Mouse (Mus musculus) heart, embryonic 10.5 days (tissue): ENCODE measurements around the gene Nckap5. TPM values are rescaled to one million over a fixed set of nuclear protein-coding genes. Genes with fewer than 3 reads are reported as not detected.

Source experiments
- DNase-seq: peaks from one replicate; pipeline ENCODE4 v3.0.0-alpha.2; 2017; ENCODE audit warnings: low spot score
- H3K27ac ChIP-seq: fragments of 300-500 bp; sonication (generic); 2 replicates; pipeline ENCODE4 v1.5.1; 2016; ENCODE audit warnings: mild to moderate bottlenecking
- H3K27me3 ChIP-seq: fragments of 300-500 bp; sonication (generic); 2 replicates; pipeline ENCODE4 v1.6.1; 2016; ENCODE audit warnings: mild to moderate bottlenecking; ENCODE audit not compliant: poor library complexity, insufficient read depth, severe bottlenecking
- H3K36me3 ChIP-seq: fragments of 300-500 bp; sonication (generic); 2 replicates; pipeline ENCODE4 v1.6.1; 2016; ENCODE audit warnings: mild to moderate bottlenecking, moderate library complexity
- H3K4me1 ChIP-seq: fragments of 300-500 bp; sonication (generic); 2 replicates; pipeline ENCODE4 v1.6.1; 2016; ENCODE audit warnings: mild to moderate bottlenecking
- H3K4me3 ChIP-seq: fragments of 300-500 bp; sonication (generic); 2 replicates; pipeline ENCODE4 v1.5.1; 2016; ENCODE audit warnings: mild to moderate bottlenecking, moderate library complexity
- H3K9me3 ChIP-seq: fragments of 300-500 bp; sonication (generic); 2 replicates; pipeline ENCODE4 v1.6.1; 2016; ENCODE audit warnings: mild to moderate bottlenecking, moderate library complexity
- WGBS: fragments of 180-500 bp; shearing (Covaris S2); methylation state at CpG from one replicate; pipeline ENCODE4 v1.1.7; 2016; 5-methylcytosine and 5-hydroxymethylcytosine counted together
- polyA plus RNA-seq: library from polyadenylated mRNA; unstranded; fragments of >200 nt; fragmentation: Nextera tagmentation; extraction: Ambion mirVana; gene quantifications from 2 replicates; pipeline ENCODE4 v1.2.1, GENCODE M21; 2016

Gene Nckap5
- polyA plus RNA-seq, 1 experiment from 2014 or later, result 2.3 TPM

GRCm38 (mm10) chr1:126725628-126726367 is 104.8 kb downstream of the Nckap5 start:
- H3K27ac ChIP-seq, result no peak overlapping the region
- DNase-seq, result no peak
- no peaks in the 10 kb centered on the region for H3K9me3 ChIP-seq
- no peaks in the 10 kb centered on the region for H3K27me3 ChIP-seq
- H3K4me1 ChIP-seq, result no peaks in the 10 kb centered on the region
- 57% methylated on average over 9 of the region's 9 CpGs for WGBS
- H3K36me3 ChIP-seq, result no peaks in the 10 kb centered on the region
- H3K4me3 ChIP-seq, result no peak overlapping the region

DNA sequence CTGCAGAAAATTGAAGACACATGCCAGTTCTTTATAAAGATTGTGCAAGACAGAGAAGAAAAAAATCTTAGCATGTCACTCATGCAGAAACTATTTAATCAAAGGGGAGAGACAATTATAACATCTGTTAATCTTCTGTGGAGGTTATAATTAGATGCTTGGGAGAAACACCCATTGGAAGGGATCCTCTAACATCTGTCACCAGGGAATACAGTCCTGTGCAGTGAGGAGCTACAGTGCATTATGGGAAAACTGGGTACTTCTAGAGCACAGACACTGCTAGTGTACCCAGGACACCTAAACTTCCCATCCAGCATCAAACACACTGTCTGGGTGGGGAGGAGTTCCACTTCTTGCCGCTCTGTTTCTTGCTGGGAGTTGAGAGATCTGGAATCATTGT is 108.7 kb downstream of the Nckap5 start:
- Histone ChIP-seq H3K9me3 (no peaks in the 10 kb centered on the region), H3K36me3 (no peaks in the 10 kb centered on the region), H3K27me3 (no peaks in the 10 kb centered on the region), H3K27ac (no peak overlapping the region), H3K4me1 (no peaks in the 10 kb centered on the region), H3K4me3 (no peak overlapping the region)
- 83% methylated on average over 1 of the region's 1 CpGs for WGBS
- no peak for DNase-seq

DNA sequence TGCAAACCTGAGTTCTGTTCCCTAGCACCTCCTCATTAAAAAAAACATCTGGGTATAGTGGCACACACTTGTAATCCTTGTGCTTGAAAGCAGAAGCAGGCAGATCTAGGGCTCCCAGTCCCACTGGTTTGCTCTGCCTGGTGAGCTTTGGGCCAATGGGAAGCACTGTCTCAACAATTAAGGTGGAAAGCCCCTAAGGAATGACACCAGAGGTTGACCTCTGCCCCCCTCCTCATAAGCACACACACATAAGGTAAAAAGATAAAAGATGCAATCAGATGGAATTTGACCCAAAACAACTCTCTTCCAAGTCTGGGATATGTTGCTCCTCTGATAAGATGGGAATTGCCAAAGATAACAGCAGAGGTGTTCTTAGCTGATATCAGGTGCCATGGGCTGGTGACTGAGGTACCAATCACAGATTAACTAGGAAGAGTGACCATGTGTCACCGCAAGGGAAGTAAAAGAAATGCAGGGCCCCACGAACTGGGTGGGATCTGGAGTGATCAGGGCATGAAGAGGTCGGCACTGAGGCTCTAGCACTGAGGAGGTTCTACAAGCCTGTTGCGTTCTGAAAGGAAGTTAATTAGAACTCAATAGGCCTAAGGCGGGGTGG is 110.8 kb downstream of the Nckap5 start:
- no peak for DNase-seq
- no peaks in the 10 kb centered on the region for H3K4me1 ChIP-seq
- no peak overlapping the region for H3K4me3 ChIP-seq
- H3K27ac ChIP-seq, result no peak overlapping the region
- H3K27me3 ChIP-seq, result no peaks in the 10 kb centered on the region
- WGBS, result 44% methylated on average over 5 of the region's 5 CpGs
- no peaks in the 10 kb centered on the region for H3K9me3 ChIP-seq
- no peaks in the 10 kb centered on the region for H3K36me3 ChIP-seq

DNA sequence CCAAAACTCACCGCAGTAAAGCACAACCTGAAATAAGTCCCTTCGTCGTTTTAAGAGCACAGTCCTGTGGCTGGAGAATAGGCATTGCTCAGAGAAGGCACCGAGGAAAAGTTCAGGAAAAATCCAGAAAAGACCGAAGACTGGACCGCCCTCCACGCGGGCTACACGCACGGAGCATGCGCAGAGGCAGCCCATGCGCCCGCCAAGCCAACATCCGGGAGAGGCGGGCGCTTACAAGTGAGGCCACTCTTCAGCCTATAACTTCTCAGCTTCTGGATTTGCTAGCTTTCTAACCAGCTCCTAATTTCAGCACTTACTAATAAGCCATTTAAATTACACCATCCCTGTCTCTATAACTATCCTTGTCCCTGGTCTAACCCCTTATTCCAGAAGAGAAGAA is 124.0 kb downstream of the Nckap5 start:
- Histone ChIP-seq H3K36me3 (no peaks in the 10 kb centered on the region), H3K9me3 (no peaks in the 10 kb centered on the region), H3K4me3 (no peak overlapping the region), H3K27ac (no peak overlapping the region), H3K4me1 (no peaks in the 10 kb centered on the region), H3K27me3 (no peaks in the 10 kb centered on the region)
- WGBS, result 93% methylated on average over 16 of the region's 16 CpGs
- DNase-seq, result no peak

- H3K27me3 ChIP-seq, result no peaks in the 10 kb centered on the region
- no peak overlapping the region for H3K27ac ChIP-seq
- no peak overlapping the region for H3K4me3 ChIP-seq
- no peaks in the 10 kb centered on the region for H3K36me3 ChIP-seq
- no peaks in the 10 kb centered on the region for H3K9me3 ChIP-seq
- WGBS, result 92% methylated on average over 4 of the region's 4 CpGs
- H3K4me1 ChIP-seq, result no peaks in the 10 kb centered on the region
- no peak for DNase-seq
Observed at GRCm38 (mm10) chr1:126700978-126701320, 129.7 kb downstream of the Nckap5 start.

DNA sequence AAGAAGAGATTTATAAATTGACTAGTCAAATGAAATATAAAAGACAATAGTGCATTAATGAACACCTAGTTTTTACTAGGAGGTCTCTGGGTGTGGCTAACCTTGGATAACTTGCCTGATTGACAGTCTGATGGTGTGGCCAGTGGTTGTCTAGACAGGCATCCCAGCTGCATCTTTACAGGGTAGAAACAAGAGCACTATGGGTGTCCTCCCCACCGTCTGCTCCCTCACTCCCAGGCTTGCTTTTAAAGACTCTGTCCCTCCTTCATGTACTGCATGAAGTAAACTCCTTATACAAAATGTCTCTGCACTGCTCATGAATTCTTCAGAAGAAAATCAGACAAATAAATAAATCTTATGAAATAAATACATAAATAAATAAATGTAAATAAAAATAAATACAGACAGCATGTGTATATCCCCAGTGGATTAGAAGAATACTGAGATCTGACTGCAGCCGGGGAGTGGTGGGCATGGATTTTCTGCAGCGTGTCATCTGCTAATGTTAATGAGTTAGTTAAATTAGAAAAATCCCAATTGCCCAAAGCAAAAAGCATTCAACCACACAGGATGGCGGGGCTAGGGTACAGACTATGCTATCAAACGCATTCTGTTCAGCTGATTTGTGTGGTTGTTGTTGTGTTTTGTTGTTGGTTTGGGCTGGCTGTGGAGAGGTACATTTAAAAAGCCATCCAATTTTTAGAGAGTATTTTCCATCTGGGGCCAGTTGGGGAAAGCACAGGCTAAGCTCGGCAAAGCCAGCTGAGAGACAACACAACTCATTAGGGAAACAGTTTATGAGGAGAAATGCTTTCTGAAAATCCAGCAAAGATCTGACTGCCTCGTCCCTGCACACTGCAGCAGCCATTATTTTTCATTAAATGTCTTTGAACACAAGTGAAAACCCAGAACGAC is 130.3 kb downstream of the Nckap5 start:
- Histone ChIP-seq H3K36me3 (no peaks in the 10 kb centered on the region), H3K4me1 (no peaks in the 10 kb centered on the region), H3K27ac (no peak overlapping the region), H3K4me3 (no peak overlapping the region), H3K9me3 (no peaks in the 10 kb centered on the region), H3K27me3 (no peaks in the 10 kb centered on the region)
- WGBS, result 72% methylated on average over 8 of the region's 8 CpGs
- DNase-seq, result no peak

GRCm38 (mm10) chr1:126693585-126693984 is 137.0 kb downstream of the Nckap5 start:
- Histone ChIP-seq H3K4me3 (no peak overlapping the region), H3K27ac (no peak overlapping the region), H3K9me3 (no peaks in the 10 kb centered on the region), H3K36me3 (no peaks in the 10 kb centered on the region), H3K4me1 (no peaks in the 10 kb centered on the region), H3K27me3 (no peaks in the 10 kb centered on the region)
- 85% methylated on average over 7 of the region's 7 CpGs for WGBS
- DNase-seq, result no peak

- peak; percentile 20 for DNase-seq
- Histone ChIP-seq H3K27me3 (no peaks in the 10 kb centered on the region), H3K9me3 (no peaks in the 10 kb centered on the region), H3K4me3 (no peak overlapping the region), H3K27ac (no peak overlapping the region), H3K4me1 (peaks cover 6% of the 10 kb centered on the region; the same call in 1 of the 2 replicates), H3K36me3 (no peaks in the 10 kb centered on the region)
- WGBS, result 74% methylated on average over 5 of the region's 5 CpGs
Observed at GRCm38 (mm10) chr1:126688593-126688992, 142.0 kb downstream of the Nckap5 start.

GRCm38 (mm10) chr1:126686678-126687077 is 143.9 kb downstream of the Nckap5 start:
- no peak overlapping the region for H3K27ac ChIP-seq
- H3K36me3 ChIP-seq, result no peaks in the 10 kb centered on the region
- DNase-seq, result no peak
- WGBS, result 86% methylated on average over 2 of the region's 2 CpGs
- peaks cover 10% of the 10 kb centered on the region; the same call in 1 of the 2 replicates for H3K4me1 ChIP-seq
- no peaks in the 10 kb centered on the region for H3K27me3 ChIP-seq
- no peaks in the 10 kb centered on the region for H3K9me3 ChIP-seq
- no peak overlapping the region for H3K4me3 ChIP-seq

DNA sequence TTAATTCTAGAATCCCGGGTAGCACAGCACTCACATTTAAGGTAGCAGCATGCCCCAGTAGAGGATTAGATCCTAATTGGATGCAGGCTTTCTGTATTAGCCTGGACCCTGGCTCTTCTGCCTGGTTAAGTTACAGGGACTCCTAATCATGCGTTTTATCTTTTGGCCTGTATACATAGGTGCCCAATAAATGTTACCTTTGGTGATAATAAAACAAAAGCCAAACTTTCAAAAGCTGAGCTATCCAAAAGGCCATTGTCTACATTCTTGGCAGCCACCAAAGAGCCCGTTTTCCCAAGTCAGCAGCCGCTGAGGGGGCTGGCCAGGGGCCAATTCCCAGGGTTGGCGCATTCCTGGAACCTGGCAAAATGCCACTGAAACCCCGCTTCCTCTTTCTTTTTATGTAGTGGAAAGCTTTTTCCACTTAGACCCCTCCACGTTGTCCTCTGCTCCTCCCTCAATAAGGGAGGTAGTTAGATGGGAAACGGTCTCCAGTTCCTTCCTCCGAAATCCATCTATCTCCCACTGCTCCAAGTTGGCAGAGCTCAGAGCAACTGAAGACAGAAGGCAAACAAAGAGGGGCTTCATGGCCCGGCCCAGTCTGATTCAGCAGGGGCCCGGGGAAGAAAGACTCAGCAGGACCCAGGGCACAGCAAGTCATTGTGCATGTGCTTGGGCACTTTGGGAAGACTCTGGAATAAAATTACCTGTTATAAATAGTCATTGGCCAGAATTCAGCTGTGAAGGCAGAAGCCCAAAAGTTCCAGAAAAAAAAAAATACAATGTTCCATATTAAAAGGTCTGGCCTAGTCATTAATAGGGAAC is 146.8 kb downstream of the Nckap5 start:
- peak; percentile 79 for DNase-seq
- Histone ChIP-seq H3K9me3 (no peaks in the 10 kb centered on the region), H3K4me3 (no peak overlapping the region), H3K27ac (no peak overlapping the region), H3K27me3 (no peaks in the 10 kb centered on the region), H3K4me1 (peaks cover 16% of the 10 kb centered on the region; the same call in 1 of the 2 replicates), H3K36me3 (no peaks in the 10 kb centered on the region)
- whole genome bisulfite sequencing, result 49% methylated on average over 11 of the region's 11 CpGs

DNA sequence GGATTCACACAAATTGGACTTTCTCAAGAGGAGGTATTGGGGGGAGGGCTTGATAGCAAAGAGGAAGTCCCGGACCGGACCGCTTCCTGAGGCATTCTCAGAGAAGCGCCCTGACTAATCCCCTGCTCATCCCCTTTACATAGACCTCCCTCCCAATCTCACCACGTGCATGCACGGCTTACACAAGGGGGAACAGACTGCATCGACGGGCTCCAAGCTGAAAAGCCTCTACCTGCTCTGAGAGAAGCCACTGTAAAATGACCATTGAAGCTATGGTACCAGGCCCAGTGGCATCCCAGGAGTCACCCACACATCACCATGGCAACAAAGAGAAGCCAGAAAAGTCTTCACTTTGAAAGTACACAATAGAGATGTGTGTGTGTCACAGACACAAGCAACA is 148.8 kb downstream of the Nckap5 start:
- H3K4me1 ChIP-seq, result peaks cover 16% of the 10 kb centered on the region; the same call in 1 of the 2 replicates
- no peaks in the 10 kb centered on the region for H3K9me3 ChIP-seq
- no peaks in the 10 kb centered on the region for H3K27me3 ChIP-seq
- no peak for DNase-seq
- H3K27ac ChIP-seq, result no peak overlapping the region
- 29% methylated on average over 8 of the region's 8 CpGs for WGBS
- no peak overlapping the region for H3K4me3 ChIP-seq
- H3K36me3 ChIP-seq, result no peaks in the 10 kb centered on the region

- no peaks in the 10 kb centered on the region for H3K9me3 ChIP-seq
- H3K4me3 ChIP-seq, result no peak overlapping the region
- no peak for DNase-seq
- peaks cover 19% of the 10 kb centered on the region; the same call in 1 of the 2 replicates for H3K4me1 ChIP-seq
- 75% methylated on average over 1 of the region's 1 CpGs for WGBS
- no peaks in the 10 kb centered on the region for H3K27me3 ChIP-seq
- H3K36me3 ChIP-seq, result no peaks in the 10 kb centered on the region
- H3K27ac ChIP-seq, result no peak overlapping the region
Observed at GRCm38 (mm10) chr1:126679348-126679747, 151.3 kb downstream of the Nckap5 start.
